Mouse (Mus musculus) bone marrow, adult 2 months (tissue): Measurements from ENCODE around the gene Ube2g1. TPM values are rescaled to one million over a fixed set of nuclear protein-coding genes. Genes with fewer than 3 reads are reported as not detected.
"Not testable (repeated sequence)": the region's sequence is repeated elsewhere in the genome, so short reads cannot be mapped to it uniquely, and the experiment has no call there.

ENCODE experiments used
- H3K27ac ChIP-seq: fragments of 200-500 bp; 2 replicates; pipeline ENCODE4 v1.5.1; 2012; ENCODE audit warnings: low read depth, mild to moderate bottlenecking, control low read depth, inconsistent platforms, low read length; ENCODE audit not compliant: control insufficient read depth, poor library complexity, insufficient read depth
- H3K4me1 ChIP-seq: fragments of 200-500 bp; 2 replicates; pipeline ENCODE4 v1.6.1; 2011; ENCODE audit warnings: low read length; ENCODE audit not compliant: control insufficient read depth, insufficient read depth
- H3K4me3 ChIP-seq: fragments of 200-500 bp; replicated peaks from 2 replicates; pipeline ENCODE3; 2011; ENCODE audit warnings: mild to moderate bottlenecking, low read depth, low read length, control low read depth; ENCODE audit not compliant: control insufficient read depth
- CTCF ChIP-seq: fragments of 200-500 bp; IDR thresholded peaks from 2 replicates; pipeline ENCODE4 v1.5.1; 2011; ENCODE audit warnings: low read length, control low read depth; ENCODE audit not compliant: control insufficient read depth, insufficient read depth
- POLR2A ChIP-seq: fragments of 200-500 bp; IDR thresholded peaks from 2 replicates; pipeline ENCODE4 v1.6.1; 2011; ENCODE audit warnings: low read depth, mild to moderate bottlenecking, control low read depth, low read length, borderline replicate concordance; ENCODE audit not compliant: control insufficient read depth
- WGBS: fragments of 180-500 bp; shearing (Covaris S2); methylation state at CpG from one replicate; pipeline ENCODE4 v1.1.7; 2018; 5-methylcytosine and 5-hydroxymethylcytosine counted together
- polyA plus RNA-seq: library from polyadenylated mRNA; stranded (reverse); fragments of >200 nt; gene quantifications from 2 replicates; pipeline ENCODE4 v1.2.4, GENCODE M21; 2011; ENCODE audit warnings: low replicate concordance; ENCODE audit not compliant: missing spikeins, insufficient read depth, insufficient read length

Gene Ube2g1
- polyA plus RNA-seq, 1 experiment, result 14.1 TPM

GRCm38 (mm10) chr11:72689551-72690510, 82.7 kb downstream of the Ube2g1 start, which contains the start of gene Ankfy1:
Gene Ankfy1, plus strand, starts transcription at chr11:72690006.
- peak; percentile 96 for TF ChIP-seq POLR2A
- TF ChIP-seq CTCF, result no peak
- peak within 1 kb of the TSS; percentile 66 for H3K27ac ChIP-seq
- WGBS, result under 1% methylated on average over 56 of the region's 56 CpGs
- peak within 1 kb of the TSS; percentile 71 for H3K4me3 ChIP-seq
- H3K4me1 ChIP-seq, result peaks cover 7% of the 10 kb centered on the region; the same call in 1 of the 2 replicates

GRCm38 (mm10) chr11:72692353-72692752, 85.3 kb downstream of the Ube2g1 start:
- TF ChIP-seq CTCF (no peak), POLR2A (no peak)
- Histone ChIP-seq H3K4me1 (peaks cover 7% of the 10 kb centered on the region; the same call in 1 of the 2 replicates), H3K27ac (no peak overlapping the region; the same call in 1 of the 2 replicates), H3K4me3 (no peak overlapping the region)
- 84% methylated on average over 4 of the region's 4 CpGs for WGBS

GRCm38 (mm10) chr11:72695025-72695424, 87.9 kb downstream of the Ube2g1 start:
- H3K4me3 ChIP-seq, result no peak overlapping the region
- peaks cover 9% of the 10 kb centered on the region; the same call in 1 of the 2 replicates for H3K4me1 ChIP-seq
- TF ChIP-seq CTCF (no peak), POLR2A (no peak)
- 54% methylated on average over 3 of the region's 3 CpGs for WGBS
- H3K27ac ChIP-seq, result no peak overlapping the region

- peaks cover 5% of the 10 kb centered on the region; the same call in 1 of the 2 replicates for H3K4me1 ChIP-seq
Measured at GRCm38 (mm10) chr11:72696368-72696971, 89.4 kb downstream of the Ube2g1 start.

GRCm38 (mm10) chr11:72697323-72697722, 90.2 kb downstream of the Ube2g1 start:
- H3K4me3 ChIP-seq, result no peak overlapping the region
- no peak for TF ChIP-seq CTCF
- no peak for TF ChIP-seq POLR2A
- no peak overlapping the region for H3K27ac ChIP-seq
- peaks cover 5% of the 10 kb centered on the region; the same call in 1 of the 2 replicates for H3K4me1 ChIP-seq

More at GRCm38 (mm10) chr11:72696368-72696971, 89.4 kb downstream of the Ube2g1 start:
- WGBS, result 73% methylated on average over 2 of the region's 2 CpGs
- TF ChIP-seq CTCF, result no peak
- no peak for TF ChIP-seq POLR2A
- Histone ChIP-seq H3K4me3 (no peak overlapping the region), H3K27ac (no peak overlapping the region)

- H3K4me3 ChIP-seq, H3K4me1 ChIP-seq, H3K27ac ChIP-seq: not testable (repeated sequence)
- WGBS, result 86% methylated on average over 2 of the region's 2 CpGs
Measured at GRCm38 (mm10) chr11:72705111-72705510, 98.0 kb downstream of the Ube2g1 start.

GRCm38 (mm10) chr11:72712721-72713120, 105.6 kb downstream of the Ube2g1 start:
- Histone ChIP-seq H3K27ac (no peak overlapping the region), H3K4me1 (no peaks in the 10 kb centered on the region), H3K4me3 (no peak overlapping the region)
- TF ChIP-seq CTCF (no peak), POLR2A (no peak)
- WGBS, result 91% methylated on average over 5 of the region's 5 CpGs

- WGBS, result 52% methylated on average over 3 of the region's 3 CpGs
- no peak overlapping the region for H3K27ac ChIP-seq
- TF ChIP-seq CTCF (no peak), POLR2A (no peak)
- H3K4me1 ChIP-seq, result no peaks in the 10 kb centered on the region
- H3K4me3 ChIP-seq, result no peak overlapping the region
Measured at GRCm38 (mm10) chr11:72718161-72718560, 111.1 kb downstream of the Ube2g1 start.
